Mouse (Mus musculus) R1 (cell line): ENCODE data around the gene Mapre1.

Source experiments
- DNase-seq: peaks from one replicate; pipeline ENCODE4 v3.0.0-alpha.2; 2018; ENCODE audit warnings: low read depth, low spot score

Gene Mapre1

DNA sequence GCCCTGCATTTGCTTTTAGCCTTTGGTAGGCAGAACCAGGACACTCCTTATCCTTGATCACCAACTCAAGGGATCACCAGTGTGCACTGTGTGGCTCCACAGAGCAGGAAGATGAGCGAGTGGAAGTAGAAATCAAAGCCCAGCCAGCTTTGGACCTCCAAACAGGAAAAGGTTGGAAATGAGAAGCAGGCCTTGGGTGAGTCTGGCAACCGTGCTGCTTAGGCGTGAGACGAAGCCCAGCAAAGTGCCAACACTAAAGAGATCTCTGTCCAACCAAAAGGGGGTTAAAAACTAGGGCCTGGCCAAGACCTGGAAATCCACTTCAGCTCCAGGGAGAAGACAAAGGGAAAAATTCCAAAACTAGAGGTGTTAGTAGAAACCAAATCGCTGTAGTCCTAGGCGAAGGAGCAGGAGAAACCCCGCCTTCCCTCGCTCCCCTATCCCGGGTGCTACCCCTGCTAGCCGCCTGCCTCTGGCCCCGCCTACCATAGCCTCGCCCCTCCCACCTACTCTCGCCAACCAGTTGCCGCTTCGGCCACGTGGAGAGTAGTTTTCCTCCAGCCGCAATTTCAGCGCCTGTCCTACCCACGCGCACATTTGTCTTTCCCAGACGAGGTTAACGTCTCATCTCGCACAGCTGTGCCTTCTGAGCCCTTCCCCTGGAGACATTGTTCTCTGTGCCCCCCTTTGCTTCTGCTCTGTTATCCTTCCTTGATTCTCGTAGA is 37.7 kb downstream of the Mapre1 start:
- DNase-seq: peak; percentile 91

DNA sequence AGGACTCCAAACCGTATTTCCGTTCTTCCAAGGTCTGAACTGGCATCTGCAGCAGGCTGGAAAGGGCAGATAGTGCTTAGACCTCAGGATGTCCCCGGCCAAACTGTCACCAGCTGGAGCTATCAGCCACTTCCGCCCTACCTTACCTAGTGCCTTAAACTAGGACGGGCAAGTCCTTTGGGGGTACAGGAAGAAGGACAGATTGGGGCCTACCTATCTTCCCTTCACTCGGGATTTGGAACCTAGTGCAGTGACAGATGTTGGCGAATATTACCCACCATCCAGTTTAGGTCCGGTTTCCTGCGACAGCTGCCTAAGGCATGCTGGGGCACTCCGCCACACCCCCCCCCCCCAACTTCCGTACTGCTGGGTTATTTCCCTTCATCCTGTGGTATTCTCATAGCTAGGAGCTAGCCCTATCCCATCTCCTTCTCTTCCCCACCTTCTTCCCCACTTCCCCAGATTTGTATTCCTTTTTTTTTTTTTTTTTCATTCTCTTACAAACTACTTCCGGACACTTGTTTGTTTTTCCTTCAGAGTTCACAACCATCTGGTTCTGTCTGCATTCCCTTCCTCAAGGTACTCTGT is 38.4 kb downstream of the Mapre1 start, which contains the start of gene Efcab8:
TSS of gene Efcab8 (plus strand) at position 538 of the 588 bp plus-strand sequence.
- DNase-seq: peak; percentile 10

DNA sequence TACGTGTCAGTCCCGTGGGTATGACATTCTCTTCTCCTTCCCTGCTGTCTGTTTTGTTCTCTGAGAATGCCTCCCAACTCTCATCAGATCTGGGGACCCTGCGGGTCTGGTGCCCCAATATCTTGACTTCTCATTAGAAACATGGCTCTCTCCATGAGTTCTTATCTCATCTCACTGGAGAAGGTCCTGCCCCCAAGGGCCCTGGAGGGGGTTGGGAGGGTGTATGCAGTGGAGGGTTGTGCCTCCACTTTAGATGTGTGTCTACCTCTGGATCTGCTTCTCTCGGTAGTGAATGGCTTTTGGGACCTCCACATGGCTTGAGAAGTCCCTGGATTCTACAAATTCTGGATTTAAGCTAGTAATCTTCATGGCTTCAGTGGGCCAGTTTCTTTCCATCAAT is 40.1 kb downstream of the Mapre1 start:
- no peak for DNase-seq

DNA sequence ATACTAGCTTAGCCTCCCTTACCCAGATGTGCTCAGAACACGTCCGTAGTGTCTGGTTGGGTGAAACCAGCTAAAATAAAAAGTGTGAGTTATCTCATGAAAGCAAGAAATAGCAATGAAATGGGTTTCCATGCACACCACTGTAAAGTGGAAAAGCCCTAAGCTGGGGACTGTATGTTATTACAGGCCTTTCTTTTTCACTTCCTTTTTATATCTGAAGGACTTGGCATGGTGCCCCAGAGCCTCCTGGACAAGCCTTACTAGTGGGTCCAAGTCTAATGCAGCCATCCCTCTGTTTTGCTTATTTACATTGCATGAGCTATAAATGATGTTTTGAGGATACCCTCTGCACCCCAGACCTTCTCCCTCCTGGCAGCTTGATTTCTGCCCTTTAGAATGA is 43.6 kb downstream of the Mapre1 start:
- DNase-seq: no peak

DNA sequence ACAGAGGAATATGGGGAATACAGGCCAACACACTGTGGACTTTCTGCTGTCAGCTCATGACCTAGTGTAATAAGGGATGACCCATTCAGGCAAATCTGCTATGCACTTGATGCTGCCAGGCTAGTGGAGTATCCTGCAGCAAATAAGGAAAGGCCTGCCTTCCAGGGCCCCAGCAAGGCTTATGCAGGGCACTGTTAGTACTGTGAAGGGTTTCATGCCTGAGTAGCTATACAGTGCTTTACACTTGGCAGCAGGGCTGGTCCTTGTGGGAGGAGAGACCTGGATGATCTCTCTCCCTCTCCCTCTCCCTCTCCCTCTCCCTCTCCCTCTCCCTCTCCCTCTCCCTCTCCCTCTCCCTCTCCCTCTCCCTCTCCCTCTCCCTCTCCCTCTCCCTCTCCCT is 52.3 kb downstream of the Mapre1 start:
- DNase-seq: no peak

DNA sequence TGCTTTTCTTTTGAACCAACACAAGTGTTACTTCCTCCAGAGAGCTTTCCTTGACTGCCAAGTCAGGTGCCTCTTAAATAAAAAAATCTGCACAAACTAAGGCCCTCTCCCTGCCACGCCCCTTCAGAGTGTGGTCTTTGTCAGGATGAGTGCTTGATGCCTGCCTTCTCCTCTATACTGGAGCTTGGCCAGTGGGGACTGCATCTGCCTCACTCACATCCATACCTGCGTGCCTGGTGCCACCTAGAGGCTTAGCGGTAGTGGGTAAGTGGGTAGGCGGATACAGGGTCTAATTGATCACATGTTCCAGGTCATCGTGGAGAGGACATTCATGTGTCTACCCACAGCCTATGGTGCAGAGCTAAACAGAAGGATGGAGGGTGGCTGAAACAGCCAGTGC is 54.0 kb downstream of the Mapre1 start:
- DNase-seq: peak; percentile 67

DNA sequence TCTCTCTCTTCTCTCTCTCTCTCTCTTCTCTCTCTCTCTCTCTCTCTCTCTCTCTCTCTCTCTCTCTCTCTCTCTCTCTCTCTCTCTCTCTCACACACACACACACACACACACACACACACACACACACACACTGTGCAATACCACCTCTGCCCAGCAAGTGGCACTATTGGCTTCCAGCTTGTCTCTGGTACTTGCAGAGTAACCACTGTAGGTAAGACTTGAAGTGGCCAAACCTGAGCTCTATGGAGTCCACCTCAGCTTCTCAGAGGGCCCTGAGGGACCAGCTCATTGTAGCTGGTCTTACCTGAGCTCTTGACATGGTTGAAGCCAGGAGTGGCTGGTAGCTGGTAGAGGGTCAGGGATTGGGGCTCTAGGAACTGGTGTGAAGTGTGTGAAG is 66.4 kb downstream of the Mapre1 start:
- peak; percentile 65 for DNase-seq

DNA sequence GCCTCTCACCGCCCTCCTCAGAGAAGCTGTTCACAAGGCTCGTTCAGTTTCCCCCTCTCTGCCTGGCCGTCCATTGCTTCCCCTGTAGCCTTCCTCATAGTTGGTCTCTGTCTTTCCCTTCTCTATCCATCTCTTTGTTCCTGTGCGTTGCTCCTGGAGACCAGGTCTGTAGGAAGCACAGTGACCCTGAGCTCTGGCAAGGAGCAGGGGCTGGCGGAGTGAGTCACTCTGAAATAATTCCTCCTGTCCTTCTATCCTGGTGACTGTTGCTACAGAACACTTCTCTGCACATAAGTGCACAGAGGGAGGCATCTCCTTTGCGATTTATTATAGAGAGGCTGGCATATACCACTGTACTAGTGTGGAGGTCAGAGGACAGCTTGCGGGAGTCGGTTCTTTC is 67.1 kb downstream of the Mapre1 start:
- DNase-seq: no peak

DNA sequence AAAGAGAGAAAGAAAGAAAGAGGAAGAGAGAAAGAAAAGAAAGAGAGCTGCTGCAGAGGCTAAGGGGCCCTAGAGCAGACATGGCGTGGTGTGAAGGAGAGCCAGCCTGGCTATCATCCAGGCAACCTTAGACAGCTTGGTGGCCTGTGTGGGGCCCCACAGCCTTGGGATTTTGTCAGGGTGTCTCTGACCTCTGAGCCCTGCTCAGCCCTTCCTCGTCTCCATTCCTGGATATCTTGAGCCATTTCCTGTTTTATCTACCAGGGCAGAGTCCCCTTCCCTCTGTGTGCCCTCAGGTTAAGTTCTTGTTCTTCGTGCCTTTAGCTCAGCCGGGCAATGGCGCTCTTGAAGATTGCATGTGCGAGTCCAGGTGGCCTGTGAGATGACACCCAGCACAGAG is 67.8 kb downstream of the Mapre1 start:
- no peak for DNase-seq

DNA sequence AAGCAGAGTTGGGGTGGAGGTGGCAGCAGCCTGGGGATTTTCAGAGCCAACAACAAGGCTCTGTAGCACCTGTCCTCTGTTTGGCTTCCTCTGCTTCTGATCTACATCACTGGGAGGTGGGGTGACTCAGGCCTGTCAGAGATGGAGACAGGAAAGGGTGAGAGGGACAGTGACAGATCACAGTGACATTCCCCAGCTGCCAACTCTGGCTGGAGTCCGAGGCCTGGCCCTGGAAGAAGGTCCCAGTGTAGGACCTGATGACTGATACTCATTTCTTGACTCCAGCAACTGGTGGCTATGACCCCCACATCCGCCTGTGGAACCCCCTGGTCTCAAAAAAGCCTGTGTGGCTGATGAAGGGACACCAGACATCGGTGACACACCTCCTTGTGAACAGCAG is 68.8 kb downstream of the Mapre1 start:
- DNase-seq: no peak

DNA sequence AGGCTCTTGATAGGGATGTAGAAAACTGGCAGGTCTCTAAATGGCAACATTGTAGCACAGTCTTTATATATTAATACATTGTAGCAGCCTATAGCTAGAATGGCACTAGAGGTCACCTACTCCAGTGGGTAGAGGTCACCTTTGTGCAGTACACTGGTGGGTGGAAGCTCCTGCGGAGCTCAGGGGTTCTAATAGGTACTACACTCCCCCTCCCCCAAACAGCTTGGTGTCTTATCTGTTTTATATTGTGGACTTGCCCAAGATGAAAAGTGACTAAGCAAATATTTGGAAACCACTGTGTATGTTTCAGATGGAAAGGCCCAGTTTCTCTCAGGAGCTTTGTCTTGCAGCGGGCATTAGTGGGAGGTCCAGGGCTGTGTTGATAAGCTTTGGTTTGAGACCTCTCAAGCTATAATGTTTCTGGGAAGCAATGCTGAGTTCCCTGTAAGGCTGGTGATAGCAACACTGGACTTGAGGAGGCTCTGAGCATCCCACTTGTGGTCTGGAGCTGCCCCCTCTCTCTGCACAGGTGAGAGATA is 81.0 kb downstream of the Mapre1 start:
- no peak for DNase-seq
